Mouse (Mus musculus) yolk sac, embryonic 10.5 days (tissue): ENCODE measurements around the gene Tmem238l.

Experiments used
- DNase-seq: peaks from one replicate; pipeline ENCODE4 v3.0.0-alpha.2; 2017; ENCODE audit warnings: low spot score

The Tmem238l gene

DNA sequence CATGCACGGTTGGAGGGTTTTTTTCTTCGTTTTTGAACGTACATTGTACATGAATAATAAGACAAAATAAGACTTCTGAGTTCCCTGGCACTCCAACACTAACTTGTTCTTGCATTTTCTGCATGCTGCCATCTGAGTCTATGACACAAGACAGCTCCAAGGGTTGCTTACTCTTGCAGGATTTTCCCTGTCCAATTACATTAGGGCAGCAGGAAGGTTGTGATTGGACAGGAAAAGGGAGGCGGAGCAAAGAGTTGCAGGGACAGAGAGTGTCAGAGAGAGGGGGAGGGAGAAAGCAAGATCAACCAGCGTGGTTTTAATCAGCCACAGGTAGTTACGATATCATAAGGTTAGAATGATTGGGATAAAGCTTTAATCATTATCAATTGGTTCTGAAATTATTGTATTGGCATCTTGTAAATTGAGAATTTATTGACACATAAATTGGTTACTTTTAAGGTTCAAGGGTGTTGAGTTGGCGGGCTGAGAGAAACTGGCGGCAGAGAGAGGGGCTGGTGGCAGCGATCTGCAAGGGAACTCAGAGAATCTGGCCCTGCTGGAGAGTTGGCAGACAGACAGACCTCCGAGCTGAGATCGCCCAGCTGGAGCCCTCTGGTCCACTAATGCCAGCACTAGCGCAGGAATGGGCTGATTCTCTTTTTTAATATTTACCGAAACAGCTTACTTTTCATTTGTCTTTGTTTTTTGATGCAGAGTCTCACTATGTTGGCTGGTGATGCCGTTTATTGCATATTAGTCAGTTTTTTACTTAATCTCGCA is 25.1 kb downstream of the Tmem238l start:
- no peak for DNase-seq

DNA sequence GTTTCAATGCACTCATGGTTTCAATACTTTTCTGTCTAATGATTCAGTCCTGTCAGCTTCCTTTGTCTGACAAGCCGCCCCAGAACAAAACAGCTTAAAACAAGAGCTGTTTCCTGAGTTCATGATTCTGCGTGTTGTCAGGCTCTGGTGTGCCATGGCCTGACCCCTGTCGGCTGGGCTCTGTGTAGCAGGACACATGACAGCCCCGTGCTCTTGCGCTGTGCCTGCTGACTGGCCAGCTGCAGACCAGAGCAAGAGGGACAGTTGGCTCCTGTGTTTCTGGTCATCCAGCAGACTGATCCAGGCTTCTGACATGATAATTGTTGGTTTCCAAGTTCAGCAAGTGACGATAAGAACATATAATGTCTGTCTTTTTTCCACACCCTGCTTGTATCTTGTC is 26.4 kb downstream of the Tmem238l start:
- DNase-seq = peak; percentile 17

DNA sequence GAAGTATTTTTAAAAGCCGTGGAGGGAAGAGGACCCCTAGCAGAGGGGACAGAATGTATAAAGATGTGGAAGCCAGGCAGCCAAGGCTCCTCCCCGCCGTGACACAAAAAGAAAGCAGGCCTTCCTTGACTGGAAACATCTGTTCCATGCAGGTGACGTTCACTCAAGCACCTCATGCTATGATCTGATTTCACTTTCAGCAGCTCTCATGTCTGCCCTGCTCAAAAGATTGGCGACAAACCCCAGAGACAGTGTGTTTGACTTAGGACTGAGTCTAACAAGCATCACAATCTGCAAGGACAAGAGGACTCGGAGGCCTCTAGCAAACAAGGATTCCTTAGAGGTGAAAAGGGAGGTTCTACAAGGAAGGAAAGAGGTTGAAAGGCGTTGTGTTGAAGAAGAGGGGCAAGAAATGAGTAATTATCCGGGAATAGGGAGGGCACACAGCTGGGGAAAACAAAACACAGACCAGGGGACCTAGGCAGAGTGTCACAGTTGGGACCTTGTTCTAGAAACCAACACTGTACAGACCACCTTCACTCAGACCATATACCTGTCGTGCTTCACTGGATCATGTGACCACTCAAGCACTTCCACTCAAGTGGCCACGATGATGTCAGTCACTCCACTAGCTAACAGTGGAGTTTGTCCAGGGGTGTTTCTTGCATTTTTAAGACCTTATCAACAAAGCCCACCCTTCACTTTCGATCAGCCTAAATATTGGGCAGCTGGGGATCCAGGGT is 27.2 kb downstream of the Tmem238l start:
- DNase-seq = no peak

DNA sequence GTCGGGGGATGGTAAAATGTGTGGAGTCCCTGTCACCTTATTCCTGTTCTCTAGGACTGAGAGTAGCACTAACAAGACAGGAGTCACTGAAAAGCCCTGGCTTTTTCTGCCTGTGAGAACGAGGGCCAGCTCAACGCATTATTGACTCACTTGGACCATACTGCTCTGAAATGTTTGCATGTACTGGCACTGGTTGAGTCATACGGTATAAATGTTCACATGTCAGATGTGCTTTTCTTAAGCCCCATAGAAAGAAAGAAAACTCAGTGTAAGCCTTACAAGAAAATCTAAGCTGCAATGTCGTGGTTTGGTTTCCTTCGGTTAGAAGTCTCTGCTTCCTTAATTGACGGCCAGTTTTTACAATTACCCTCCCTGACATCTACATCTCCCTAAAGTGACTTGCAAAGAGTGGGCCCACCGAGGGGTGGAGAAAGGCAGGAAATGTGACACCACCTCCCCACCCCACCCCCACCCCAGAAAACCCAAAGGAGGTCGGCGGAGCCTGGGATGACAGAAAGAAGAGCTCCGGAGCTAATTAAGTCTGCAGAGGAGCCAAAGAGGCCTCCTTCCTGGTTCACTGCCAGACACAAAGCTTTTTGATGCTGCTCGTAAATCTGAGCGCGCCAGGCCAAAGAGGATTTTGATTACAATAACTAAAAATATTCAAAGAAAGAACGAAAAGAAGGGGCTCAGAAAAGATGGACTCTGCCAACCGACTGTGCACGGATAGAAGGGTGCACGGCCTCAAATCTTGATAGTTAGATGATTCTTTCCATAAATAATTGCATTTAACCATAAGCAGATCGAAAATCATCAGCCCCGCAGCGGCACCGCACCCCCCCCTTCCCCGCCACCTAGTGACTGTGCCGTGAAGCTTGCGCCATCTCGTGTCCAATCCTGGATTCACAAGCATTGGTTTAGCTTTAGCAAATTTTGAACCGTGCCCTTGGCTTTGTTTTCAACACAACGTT is 28.0 kb downstream of the Tmem238l start:
- peak; percentile 46 for DNase-seq

DNA sequence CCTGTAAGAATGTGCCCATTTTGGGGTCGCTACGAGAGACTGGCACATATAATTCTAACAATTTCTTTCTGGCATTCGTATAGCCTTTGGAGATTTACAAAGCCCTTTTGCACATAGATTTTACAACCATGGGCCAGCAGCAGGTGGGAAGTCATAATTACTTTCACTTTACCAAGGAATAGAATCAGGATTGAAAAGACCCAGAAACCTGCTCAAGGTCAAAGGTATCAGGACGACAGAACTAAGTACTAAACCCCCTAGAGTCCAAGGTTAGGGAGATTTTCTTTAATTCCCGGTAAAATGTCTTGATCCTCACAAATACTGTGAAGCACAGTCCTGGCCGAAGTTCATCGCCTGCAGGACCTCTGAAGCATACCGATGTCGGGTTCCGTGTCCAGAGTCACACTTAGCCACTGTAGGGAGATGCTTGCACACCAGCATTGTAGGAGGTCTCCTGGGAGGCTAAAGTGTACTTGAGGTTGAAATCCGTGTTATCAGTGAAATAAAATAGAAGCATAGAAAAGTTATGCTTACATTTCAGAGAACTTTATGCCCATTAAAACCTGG is 28.8 kb downstream of the Tmem238l start:
- DNase-seq = no peak

DNA sequence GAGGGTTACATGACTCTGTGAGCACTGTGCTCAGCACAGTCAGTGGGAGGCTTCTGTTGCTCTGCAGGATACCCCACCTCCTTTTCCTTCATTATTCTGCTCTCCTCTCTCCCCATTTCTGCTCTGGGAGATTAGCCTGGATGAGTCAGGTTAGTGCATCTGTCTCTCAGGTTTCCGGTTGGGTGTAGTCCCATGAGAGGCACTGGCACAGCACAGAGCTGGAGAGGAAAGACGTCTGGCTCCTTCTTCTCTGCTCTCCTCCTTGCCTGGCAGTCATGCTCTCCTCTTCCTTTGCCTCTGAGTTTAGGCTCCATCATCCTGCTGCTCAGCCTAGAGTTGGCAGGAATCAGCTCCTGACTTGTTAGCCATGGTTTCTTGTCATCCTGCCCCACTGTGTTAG is 35.7 kb downstream of the Tmem238l start:
- DNase-seq = no peak

DNA sequence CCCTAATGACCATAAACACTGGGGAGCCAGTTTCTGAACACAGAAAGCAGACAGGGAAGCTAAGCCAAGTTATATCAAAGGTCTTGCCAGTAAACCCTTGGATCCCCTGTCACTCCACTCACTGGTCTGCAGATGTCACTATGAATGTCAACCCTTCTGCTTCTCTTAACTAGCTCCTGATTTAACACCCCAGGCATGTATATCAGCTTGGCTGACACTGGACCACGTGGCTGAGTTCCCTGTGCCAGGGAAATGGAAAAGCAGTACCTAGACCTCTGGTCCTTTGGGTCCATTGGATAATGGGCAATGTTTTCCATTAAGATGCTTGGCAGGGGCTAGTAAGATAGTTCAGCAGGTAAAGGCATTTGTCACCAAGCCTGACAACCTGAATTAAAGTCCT is 37.2 kb downstream of the Tmem238l start:
- DNase-seq = no peak

DNA sequence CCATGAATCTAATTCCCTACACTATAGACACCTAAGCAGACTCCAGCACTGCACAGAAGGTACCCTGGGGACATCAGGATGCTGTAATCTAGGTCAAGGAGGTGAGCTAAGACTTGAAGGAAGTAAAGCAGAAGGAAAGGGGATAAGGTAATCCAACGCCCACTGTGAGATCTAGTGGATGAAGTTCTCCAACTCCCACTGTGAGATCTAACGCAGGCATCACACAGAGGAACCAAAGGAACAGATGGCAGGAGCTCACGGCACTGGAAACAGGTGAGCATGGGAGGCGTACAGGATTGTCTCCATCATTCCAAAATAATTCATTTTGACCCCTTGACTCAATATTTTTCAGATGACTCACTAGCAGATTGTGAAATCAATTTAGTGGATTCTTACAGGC is 40.0 kb downstream of the Tmem238l start:
- no peak for DNase-seq

DNA sequence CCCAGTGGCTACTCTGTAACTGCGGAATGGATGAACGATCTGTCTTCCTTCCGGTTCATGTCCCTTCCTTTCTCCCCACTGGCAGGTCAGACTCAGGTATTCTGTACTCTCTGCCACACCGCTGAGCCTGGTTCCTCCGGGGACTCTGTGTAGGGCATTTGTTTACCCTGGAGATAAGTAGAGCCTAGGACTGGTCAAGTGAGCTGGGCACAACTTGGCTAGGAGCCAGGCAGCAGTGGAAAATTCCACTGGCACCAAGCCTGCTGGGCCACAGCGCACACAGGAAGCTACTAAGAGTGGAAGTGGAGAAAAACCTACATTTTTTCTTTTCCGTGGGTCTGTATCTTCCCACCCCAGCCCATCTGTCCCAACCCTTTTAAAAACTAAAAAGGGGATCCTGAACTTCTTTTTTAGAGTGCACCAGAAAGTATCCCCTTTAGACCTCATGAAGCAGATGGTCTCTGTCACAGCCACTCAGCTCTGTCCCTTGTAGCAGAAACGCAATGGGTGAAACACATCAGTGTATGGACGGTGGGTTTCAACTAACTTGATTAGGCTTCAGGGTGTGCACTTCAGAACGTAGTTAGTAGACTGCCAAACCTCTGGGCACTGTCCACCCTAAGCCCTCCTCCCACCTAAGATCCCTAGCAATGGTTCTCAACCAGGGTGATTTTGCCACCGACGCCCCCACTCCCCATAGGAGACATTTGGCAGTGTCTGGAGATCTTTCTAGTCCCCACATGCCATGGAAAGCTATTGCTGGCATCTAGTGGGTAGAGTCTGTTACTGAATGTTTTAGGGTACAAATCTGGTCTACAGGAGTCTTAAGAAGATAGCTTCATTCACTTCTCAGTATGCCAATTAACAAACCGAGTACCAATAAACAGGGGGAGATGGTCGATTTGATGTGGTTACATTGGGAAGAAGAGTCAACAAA is 42.3 kb downstream of the Tmem238l start:
- DNase-seq = no peak

DNA sequence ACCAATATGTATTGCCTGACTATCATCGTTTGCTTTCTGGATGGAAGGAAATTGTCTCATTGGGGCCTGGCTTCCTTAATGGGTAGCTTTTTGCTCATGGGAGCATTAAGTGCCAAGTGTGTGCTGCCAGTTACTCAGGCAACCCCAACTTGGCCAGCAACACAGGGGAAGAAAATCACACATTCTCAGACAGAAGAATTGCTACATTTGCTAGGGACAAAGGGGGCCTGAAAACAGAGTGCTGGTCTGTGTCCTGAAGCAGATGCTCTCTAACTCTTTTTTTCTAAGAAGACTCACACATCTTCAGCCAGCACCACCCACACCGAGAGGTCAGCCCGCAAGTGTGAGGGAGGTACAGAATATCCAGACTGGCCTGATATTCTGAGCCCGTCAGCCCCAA is 44.2 kb downstream of the Tmem238l start:
- no peak for DNase-seq

DNA sequence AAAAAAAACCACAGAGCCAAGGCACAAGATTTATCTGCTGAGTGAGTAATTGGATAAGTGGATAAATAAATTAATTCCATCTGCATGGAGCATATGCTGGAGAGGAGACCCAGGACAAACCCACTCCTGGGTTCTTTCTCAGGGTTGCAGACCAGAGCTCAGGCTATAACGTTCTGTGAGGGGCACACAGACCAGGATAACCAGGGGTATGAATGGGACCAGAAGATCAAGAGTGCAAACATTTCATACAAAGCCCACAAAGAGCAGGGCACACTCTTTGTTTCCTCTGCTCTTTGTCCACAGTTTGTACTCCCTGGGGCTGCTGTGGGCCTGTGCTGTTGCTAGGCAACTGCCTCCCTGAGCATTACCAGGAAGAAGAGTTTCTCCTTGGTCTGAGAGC is 45.3 kb downstream of the Tmem238l start:
- no peak for DNase-seq

DNA sequence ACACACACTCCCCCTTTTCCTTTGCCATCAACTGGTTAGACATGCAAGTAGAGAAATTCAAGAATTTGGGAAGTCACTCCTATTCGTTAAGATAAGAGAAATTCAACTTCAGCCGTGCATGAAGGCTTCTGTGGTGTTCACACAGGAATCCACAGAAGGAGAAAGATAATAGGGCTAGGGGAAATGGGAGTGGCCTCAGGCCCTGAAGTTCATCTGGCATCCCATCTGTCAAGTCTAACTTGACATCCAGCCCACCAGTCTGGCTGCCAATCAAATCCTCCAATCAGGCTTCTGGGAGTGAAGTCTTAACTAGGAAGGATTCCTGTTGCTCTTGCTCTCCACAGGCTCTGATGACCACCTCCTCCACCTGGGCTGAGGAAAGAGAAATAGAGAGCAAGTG is 46.5 kb downstream of the Tmem238l start:
- no peak for DNase-seq

DNA sequence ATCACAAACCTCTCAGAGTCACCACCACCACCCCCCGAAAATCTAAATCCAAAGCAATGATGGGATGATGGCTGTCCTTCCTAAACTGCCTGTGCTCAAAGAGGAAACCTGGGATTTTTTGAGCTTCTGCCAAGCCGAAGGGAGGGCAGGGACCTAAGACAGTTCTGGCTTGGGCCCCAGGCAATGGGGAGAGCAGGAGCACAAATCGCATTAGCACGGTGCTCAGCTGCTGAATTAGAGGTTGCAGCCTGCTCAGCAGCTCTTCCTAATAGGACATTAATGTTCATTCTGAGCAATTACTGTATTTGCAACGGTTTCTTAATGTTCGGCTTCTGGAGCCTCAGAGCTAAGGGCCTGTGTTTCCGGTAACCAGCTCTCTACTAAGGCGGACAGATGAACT is 51.5 kb downstream of the Tmem238l start:
- no peak for DNase-seq

DNA sequence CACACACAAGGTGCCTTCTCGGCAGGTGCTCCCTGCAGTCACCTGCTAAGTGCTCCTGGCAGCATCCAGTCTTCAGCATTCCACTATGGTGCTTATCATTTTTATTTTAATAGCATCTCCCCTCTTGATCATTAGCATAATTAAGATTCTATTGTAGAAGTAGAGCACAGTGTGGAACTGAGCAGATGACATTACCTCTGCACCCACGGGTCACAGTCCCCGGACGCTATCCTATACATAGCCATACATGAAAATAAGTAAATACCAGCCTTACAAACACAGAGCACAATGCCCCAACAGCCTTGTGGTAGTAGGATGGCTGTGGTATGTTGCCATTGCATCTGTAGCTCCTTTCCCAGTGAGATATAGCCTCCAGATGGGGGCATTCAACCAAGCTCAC is 52.1 kb downstream of the Tmem238l start:
- DNase-seq = no peak

DNA sequence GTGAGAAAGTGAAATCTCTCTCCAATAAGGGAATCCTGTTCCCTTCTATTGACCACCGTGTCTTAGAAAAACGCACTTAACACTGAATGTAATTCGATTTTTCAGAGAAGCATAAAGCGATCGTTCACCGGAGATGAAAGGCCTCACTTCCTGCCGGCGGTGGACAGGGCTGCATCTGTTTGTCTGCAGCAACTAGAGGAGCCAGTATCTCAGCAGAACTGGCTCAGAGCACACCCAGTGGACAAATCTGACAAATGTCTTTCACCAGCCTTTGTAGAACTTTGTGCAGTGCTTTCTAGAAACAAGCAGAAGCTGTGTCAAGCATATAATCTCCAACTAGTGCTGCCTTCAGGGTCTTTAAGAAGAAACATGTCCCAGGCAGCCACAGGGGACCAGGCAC is 54.0 kb downstream of the Tmem238l start:
- DNase-seq = no peak

DNA sequence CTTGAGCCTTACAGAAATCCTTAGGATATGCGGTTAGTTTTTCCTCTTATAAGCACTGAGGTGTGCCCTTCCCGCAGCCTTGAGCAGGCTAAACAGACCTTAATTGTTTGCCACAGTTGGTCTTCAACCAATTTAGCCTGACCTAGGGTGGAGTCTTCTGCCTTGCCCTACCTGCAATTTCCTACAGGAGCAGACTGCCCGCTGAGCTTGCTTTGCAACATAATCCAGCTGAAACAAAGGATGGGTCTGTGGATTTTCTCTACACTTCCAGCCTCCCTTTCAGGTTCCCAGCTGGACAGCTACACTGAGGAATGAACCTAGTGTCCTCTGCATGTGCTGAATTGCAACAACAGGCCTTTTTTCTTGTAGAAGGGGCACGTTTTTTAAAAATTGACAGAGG is 55.2 kb downstream of the Tmem238l start:
- no peak for DNase-seq
